Mouse (Mus musculus): ENCODE data around the gene Cnot6.

GRCm38 (mm10) chr11:49721358-49721757 lies 8.8 kb upstream of the Cnot6 start:
- TF ChIP-seq CTCF (IDR thresholded peaks at IDR 0.05; ENCODE audit: extremely low read depth, insufficient read depth, low read length): no peak
- no peak for TF ChIP-seq POLR2A (IDR thresholded peaks at IDR 0.05; ENCODE audit: extremely low read depth, insufficient read depth, low read length)
